Mouse (Mus musculus): ENCODE results near the gene Mb.

DNA sequence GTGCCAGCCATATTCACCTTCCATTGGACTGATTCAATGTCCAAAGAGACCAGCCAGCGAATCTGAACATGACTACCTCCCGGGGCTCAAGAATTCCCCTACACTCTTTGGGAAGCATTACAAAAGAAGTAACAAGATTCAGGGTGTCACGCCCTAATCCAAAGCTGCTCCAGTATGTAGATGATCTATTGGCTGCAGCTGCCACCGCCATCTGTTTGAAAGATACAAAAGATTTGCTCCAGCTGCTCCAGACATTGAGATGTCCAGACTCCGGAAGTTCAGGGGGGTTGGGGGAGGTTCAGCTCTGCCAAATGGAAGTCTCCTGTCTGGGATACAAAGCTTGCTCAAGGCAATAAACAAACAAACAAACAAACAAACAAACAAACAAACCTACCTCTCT, 73.9 kb downstream of the Mb start:
- TF ChIP-seq TAL1 (IDR thresholded peaks at IDR 0.05; ENCODE audit: low read length) (no peak), GATA1 (IDR thresholded peaks at IDR 0.05; ENCODE audit: low read length) (no peak)
